Mouse (Mus musculus): Measurements from ENCODE around the gene Cep131. TPM values are rescaled to one million over a fixed set of nuclear protein-coding genes. Genes with fewer than 3 reads are reported as not detected.
A peak's percentile ranks its signal among the peaks of the same experiment; 100 is the strongest.

Cep131 gene
- polyA plus RNA-seq, 1 experiment from 2014 or later: 11.6 TPM

GRCm38 (mm10) chr11:120071065-120071464, 15.6 kb downstream of the Cep131 start:
- no peaks in the 10 kb centered on the region for H3K27me3 ChIP-seq (ENCODE audit: control insufficient read depth, insufficient read depth, low read length)
- no peak for ATAC-seq (ENCODE audit: insufficient number of reproducible peaks, insufficient read depth, low FRiP score, low read depth)
- H3K4me1 ChIP-seq (ENCODE audit: control insufficient read depth in 2 of 2, insufficient read depth in 2 of 2, low read length in 2 of 2): 0 out of 4 replicates have a peak, but pooled peaks cover 0 to under 1% of the 10 kb centered on the region in 2 experiments
- no peak overlapping the region for H3K4me3 ChIP-seq (ENCODE audit: control insufficient read depth in 1 of 2, insufficient read depth in 1 of 2, low read depth in 1 of 2, low read length in 2 of 2)
- H3K9me3 ChIP-seq (ENCODE audit: control insufficient read depth, low read length): no peaks in the 10 kb centered on the region
- H3K36me3 ChIP-seq (ENCODE audit: control insufficient read depth, insufficient read depth, low read length): peaks cover 86% of the 10 kb centered on the region
- H3K9ac ChIP-seq (ENCODE audit: low read length): no peak overlapping the region
- H3K27ac ChIP-seq (replicated peaks in 1 of 2; ENCODE audit: control insufficient read depth in 1 of 2, insufficient read depth in 1 of 2, low read depth in 2 of 2, low read length in 2 of 2): no peak overlapping the region
- 77% methylated on average over 12 of the region's 12 CpGs for WGBS
- H3K4me2 ChIP-seq (ENCODE audit: low read length): no peak overlapping the region

DNA sequence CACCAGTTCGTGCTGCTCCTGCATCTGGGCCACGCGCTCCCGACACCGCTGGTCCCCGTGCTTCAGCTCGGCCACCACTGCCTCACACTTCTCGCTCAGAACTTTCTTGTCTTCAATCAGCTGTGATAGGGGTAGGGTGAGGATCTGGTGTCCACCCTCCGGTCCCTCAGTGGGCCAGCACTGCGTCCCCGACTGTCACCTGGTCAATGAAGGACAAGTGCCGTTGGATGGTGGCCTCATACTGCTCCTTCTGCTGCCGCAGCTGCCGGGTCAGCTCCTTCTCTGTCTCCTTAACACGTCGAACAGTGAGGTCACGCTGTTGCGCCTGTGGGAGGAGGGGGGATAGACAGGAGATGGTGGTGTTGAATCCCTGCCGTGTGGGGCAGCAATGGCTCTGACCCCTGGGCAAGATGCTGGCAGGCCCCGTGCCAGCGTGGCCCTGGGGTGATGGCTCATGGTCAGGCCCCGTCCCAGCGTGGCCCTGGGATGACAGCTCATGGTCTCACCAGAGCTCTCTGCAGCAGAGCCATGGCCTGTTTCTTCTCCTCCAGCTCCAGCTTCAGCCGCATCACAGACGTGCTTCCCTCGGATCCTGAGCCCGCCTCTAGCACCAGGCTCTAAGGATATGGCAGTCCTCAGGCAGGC, 16.2 kb downstream of the Cep131 start:
- H3K36me3 ChIP-seq (ENCODE audit: control insufficient read depth, insufficient read depth, low read length): peaks cover 79% of the 10 kb centered on the region
- no peak overlapping the region for H3K27ac ChIP-seq (replicated peaks in 1 of 2; ENCODE audit: control insufficient read depth in 1 of 2, insufficient read depth in 1 of 2, low read depth in 2 of 2, low read length in 2 of 2)
- peaks cover 3 to 6% of the 10 kb centered on the region in 2 experiments; a peak in 1 of 4 replicates for H3K4me1 ChIP-seq (ENCODE audit: control insufficient read depth in 2 of 2, insufficient read depth in 2 of 2, low read length in 2 of 2)
- no peaks in the 10 kb centered on the region for H3K9me3 ChIP-seq (ENCODE audit: control insufficient read depth, low read length)
- no peak overlapping the region for H3K4me3 ChIP-seq (ENCODE audit: control insufficient read depth in 1 of 2, insufficient read depth in 1 of 2, low read depth in 1 of 2, low read length in 2 of 2)
- WGBS: 90% methylated on average over 27 of the region's 27 CpGs
- H3K9ac ChIP-seq (ENCODE audit: low read length): no peak overlapping the region
- H3K27me3 ChIP-seq (ENCODE audit: control insufficient read depth, insufficient read depth, low read length): no peaks in the 10 kb centered on the region
- no peak overlapping the region for H3K4me2 ChIP-seq (ENCODE audit: low read length)
- no peak for ATAC-seq (ENCODE audit: insufficient number of reproducible peaks, insufficient read depth, low FRiP score, low read depth)

DNA sequence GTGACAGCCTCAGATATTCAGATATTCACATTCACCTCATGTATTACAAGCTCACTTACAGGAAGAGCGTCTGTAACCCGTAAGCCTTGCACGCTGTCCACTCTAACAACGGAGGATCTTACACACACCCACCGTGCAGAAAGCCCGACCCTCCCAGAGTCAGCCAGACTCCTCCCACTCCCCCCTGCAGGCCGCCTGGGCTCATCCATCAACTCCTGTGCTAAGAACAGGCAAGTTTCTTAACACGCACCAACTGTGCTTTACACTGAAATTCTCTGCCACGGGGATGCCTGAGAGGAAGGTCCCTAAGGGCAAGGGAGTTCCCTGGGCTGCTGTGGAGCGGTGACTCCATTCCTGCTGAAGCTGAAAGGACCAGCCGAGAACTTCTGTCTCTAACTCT, 17.4 kb downstream of the Cep131 start:
- H3K4me1 ChIP-seq (ENCODE audit: control insufficient read depth in 2 of 2, insufficient read depth in 2 of 2, low read length in 2 of 2): peaks cover 5 to 6% of the 10 kb centered on the region in 2 experiments; a peak in 1 of 4 replicates
- no peak overlapping the region for H3K4me2 ChIP-seq (ENCODE audit: low read length)
- WGBS: 42% methylated on average over 11 of the region's 11 CpGs
- no peak for ATAC-seq (ENCODE audit: insufficient number of reproducible peaks, insufficient read depth, low FRiP score, low read depth)
- H3K27ac ChIP-seq (replicated peaks in 1 of 2; ENCODE audit: control insufficient read depth in 1 of 2, insufficient read depth in 1 of 2, low read depth in 2 of 2, low read length in 2 of 2): no peak overlapping the region
- H3K27me3 ChIP-seq (ENCODE audit: control insufficient read depth, insufficient read depth, low read length): no peaks in the 10 kb centered on the region
- H3K36me3 ChIP-seq (ENCODE audit: control insufficient read depth, insufficient read depth, low read length): peaks cover 74% of the 10 kb centered on the region
- no peaks in the 10 kb centered on the region for H3K9me3 ChIP-seq (ENCODE audit: control insufficient read depth, low read length)
- no peak overlapping the region for H3K4me3 ChIP-seq (ENCODE audit: control insufficient read depth in 1 of 2, insufficient read depth in 1 of 2, low read depth in 1 of 2, low read length in 2 of 2)
- H3K9ac ChIP-seq (ENCODE audit: low read length): no peak overlapping the region

- H3K9ac ChIP-seq (ENCODE audit: low read length): no peak overlapping the region
These were observed 18.8 kb downstream of the Cep131 start for GRCm38 (mm10) chr11:120067834-120068233.

GRCm38 (mm10) chr11:120065291-120065690, 21.3 kb downstream of the Cep131 start:
- WGBS: 30% methylated on average over 10 of the region's 10 CpGs
- Histone ChIP-seq H3K9ac (ENCODE audit: low read length) (peak overlapping the region; percentile 28; the same call in 1 of the 2 replicates), H3K9me3 (ENCODE audit: control insufficient read depth, low read length) (no peaks in the 10 kb centered on the region), H3K4me1 (ENCODE audit: control insufficient read depth in 2 of 2, insufficient read depth in 2 of 2, low read length in 2 of 2) (peaks cover 5 to 6% of the 10 kb centered on the region in 2 experiments; a peak in 1 of 4 replicates), H3K27me3 (ENCODE audit: control insufficient read depth, insufficient read depth, low read length) (no peaks in the 10 kb centered on the region), H3K4me3 (ENCODE audit: control insufficient read depth in 1 of 2, insufficient read depth in 1 of 2, low read depth in 1 of 2, low read length in 2 of 2) (no peak overlapping the region), H3K27ac (replicated peaks in 1 of 2; ENCODE audit: control insufficient read depth in 1 of 2, insufficient read depth in 1 of 2, low read depth in 2 of 2, low read length in 2 of 2) (0 out of 4 replicates have a peak overlapping the region, but pooled peaks of 1 of the 2 experiments have one; percentile 41), H3K36me3 (ENCODE audit: control insufficient read depth, insufficient read depth, low read length) (peaks cover 48% of the 10 kb centered on the region), H3K4me2 (ENCODE audit: low read length) (peak overlapping the region; percentile 44)
- ATAC-seq (ENCODE audit: insufficient number of reproducible peaks, insufficient read depth, low FRiP score, low read depth): no peak

More at GRCm38 (mm10) chr11:120067834-120068233, 18.8 kb downstream of the Cep131 start:
- H3K27me3 ChIP-seq (ENCODE audit: control insufficient read depth, insufficient read depth, low read length): no peaks in the 10 kb centered on the region
- 67% methylated on average over 17 of the region's 17 CpGs for WGBS
- no peak overlapping the region for H3K4me3 ChIP-seq (ENCODE audit: control insufficient read depth in 1 of 2, insufficient read depth in 1 of 2, low read depth in 1 of 2, low read length in 2 of 2)
- peaks cover 5 to 6% of the 10 kb centered on the region in 2 experiments; a peak in 1 of 4 replicates for H3K4me1 ChIP-seq (ENCODE audit: control insufficient read depth in 2 of 2, insufficient read depth in 2 of 2, low read length in 2 of 2)
- H3K27ac ChIP-seq (replicated peaks in 1 of 2; ENCODE audit: control insufficient read depth in 1 of 2, insufficient read depth in 1 of 2, low read depth in 2 of 2, low read length in 2 of 2): no peak overlapping the region
- ATAC-seq (ENCODE audit: insufficient number of reproducible peaks, insufficient read depth, low FRiP score, low read depth): no peak
- H3K4me2 ChIP-seq (ENCODE audit: low read length): no peak overlapping the region
- H3K36me3 ChIP-seq (ENCODE audit: control insufficient read depth, insufficient read depth, low read length): peaks cover 73% of the 10 kb centered on the region
- H3K9me3 ChIP-seq (ENCODE audit: control insufficient read depth, low read length): no peaks in the 10 kb centered on the region

GRCm38 (mm10) chr11:120064668-120065040, 22.0 kb downstream of the Cep131 start:
- Histone ChIP-seq H3K9me3 (ENCODE audit: control insufficient read depth, low read length) (no peaks in the 10 kb centered on the region), H3K4me1 (ENCODE audit: control insufficient read depth in 2 of 2, insufficient read depth in 2 of 2, low read length in 2 of 2) (peaks cover 5 to 6% of the 10 kb centered on the region in 2 experiments; a peak in 1 of 4 replicates), H3K4me2 (ENCODE audit: low read length) (no peak overlapping the region), H3K36me3 (ENCODE audit: control insufficient read depth, insufficient read depth, low read length) (peaks cover 41% of the 10 kb centered on the region), H3K9ac (ENCODE audit: low read length) (no peak overlapping the region), H3K27ac (replicated peaks in 1 of 2; ENCODE audit: control insufficient read depth in 1 of 2, insufficient read depth in 1 of 2, low read depth in 2 of 2, low read length in 2 of 2) (no peak overlapping the region), H3K4me3 (ENCODE audit: control insufficient read depth in 1 of 2, insufficient read depth in 1 of 2, low read depth in 1 of 2, low read length in 2 of 2) (no peak overlapping the region), H3K27me3 (ENCODE audit: control insufficient read depth, insufficient read depth, low read length) (no peaks in the 10 kb centered on the region)
- peak; percentile 11; the same call in 1 of the 2 replicates for ATAC-seq (ENCODE audit: insufficient number of reproducible peaks, insufficient read depth, low FRiP score, low read depth)
- 93% methylated on average over 11 of the region's 11 CpGs for WGBS

- no peak overlapping the region for H3K9ac ChIP-seq (ENCODE audit: low read length)
- H3K27me3 ChIP-seq (ENCODE audit: control insufficient read depth, insufficient read depth, low read length): no peaks in the 10 kb centered on the region
- no peak for ATAC-seq (ENCODE audit: insufficient number of reproducible peaks, insufficient read depth, low FRiP score, low read depth)
- H3K36me3 ChIP-seq (ENCODE audit: control insufficient read depth, insufficient read depth, low read length): peaks cover 38% of the 10 kb centered on the region
- H3K9me3 ChIP-seq (ENCODE audit: control insufficient read depth, low read length): no peaks in the 10 kb centered on the region
- H3K27ac ChIP-seq (replicated peaks in 1 of 2; ENCODE audit: control insufficient read depth in 1 of 2, insufficient read depth in 1 of 2, low read depth in 2 of 2, low read length in 2 of 2): no peak overlapping the region
- H3K4me2 ChIP-seq (ENCODE audit: low read length): no peak overlapping the region
- WGBS: 89% methylated on average over 13 of the region's 13 CpGs
- no peak overlapping the region for H3K4me3 ChIP-seq (ENCODE audit: control insufficient read depth in 1 of 2, insufficient read depth in 1 of 2, low read depth in 1 of 2, low read length in 2 of 2)
- peaks cover 5 to 6% of the 10 kb centered on the region in 2 experiments; a peak in 1 of 4 replicates for H3K4me1 ChIP-seq (ENCODE audit: control insufficient read depth in 2 of 2, insufficient read depth in 2 of 2, low read length in 2 of 2)
These were observed 22.5 kb downstream of the Cep131 start for GRCm38 (mm10) chr11:120064006-120064667.
